Mouse (Mus musculus): Measurements from ENCODE around the gene Itih3. TPM values are rescaled to one million over a fixed set of nuclear protein-coding genes. Genes with fewer than 3 reads are reported as not detected.

The Itih3 gene
- polyA plus RNA-seq, 1 experiment = 0.19 TPM

- TF ChIP-seq POLR2A (IDR thresholded peaks at IDR 0.05; ENCODE audit: control insufficient read depth, extremely low read depth, insufficient read depth, low read length, poor library complexity) (no peak), CTCF (IDR thresholded peaks at IDR 0.05; ENCODE audit: borderline replicate concordance, control insufficient read depth, extremely low read depth, insufficient read depth, low read length, poor library complexity) (no peak)
- no peaks in the 10 kb centered on the region for H3K4me1 ChIP-seq (replicated peaks; ENCODE audit: control insufficient read depth, insufficient read depth, low read length)
- H3K27ac ChIP-seq (ENCODE audit: control insufficient read depth, insufficient read depth, low read length) = no peak overlapping the region
- H3K4me3 ChIP-seq (ENCODE audit: control insufficient read depth, insufficient read depth, low read length) = no peak overlapping the region
- DNase-seq = no peak
- H3K27me3 ChIP-seq (ENCODE audit: control insufficient read depth, insufficient read depth, low read length) = no peaks in the 10 kb centered on the region
- no peaks in the 10 kb centered on the region for H3K36me3 ChIP-seq (ENCODE audit: control insufficient read depth, insufficient read depth, low read length)
- 98% methylated on average over 2 of the region's 2 CpGs for WGBS
Observed at GRCm38 (mm10) chr14:30944745-30945144, 21.2 kb upstream of the Itih3 start.

- H3K4me1 ChIP-seq (replicated peaks; ENCODE audit: control insufficient read depth, insufficient read depth, low read length) = no peaks in the 10 kb centered on the region
- no peaks in the 10 kb centered on the region for H3K36me3 ChIP-seq (ENCODE audit: control insufficient read depth, insufficient read depth, low read length)
- H3K27me3 ChIP-seq (ENCODE audit: control insufficient read depth, insufficient read depth, low read length) = no peaks in the 10 kb centered on the region
- H3K27ac ChIP-seq (ENCODE audit: control insufficient read depth, insufficient read depth, low read length) = no peak overlapping the region
- WGBS = 79% methylated on average over 11 of the region's 11 CpGs
- TF ChIP-seq CTCF (IDR thresholded peaks at IDR 0.05; ENCODE audit: borderline replicate concordance, control insufficient read depth, extremely low read depth, insufficient read depth, low read length, poor library complexity) = no peak
- no peak for TF ChIP-seq POLR2A (IDR thresholded peaks at IDR 0.05; ENCODE audit: control insufficient read depth, extremely low read depth, insufficient read depth, low read length, poor library complexity)
- no peak overlapping the region for H3K4me3 ChIP-seq (ENCODE audit: control insufficient read depth, insufficient read depth, low read length)
- DNase-seq = peak; percentile 53
Observed at GRCm38 (mm10) chr14:30943860-30944674, 20.5 kb upstream of the Itih3 start.

- no peak for TF ChIP-seq POLR2A (IDR thresholded peaks at IDR 0.05; ENCODE audit: control insufficient read depth, extremely low read depth, insufficient read depth, low read length, poor library complexity)
- no peak for TF ChIP-seq CTCF (IDR thresholded peaks at IDR 0.05; ENCODE audit: borderline replicate concordance, control insufficient read depth, extremely low read depth, insufficient read depth, low read length, poor library complexity)
- Histone ChIP-seq H3K4me3 (ENCODE audit: control insufficient read depth, insufficient read depth, low read length) (no peak within 1 kb of the TSS), H3K27ac (ENCODE audit: control insufficient read depth, insufficient read depth, low read length) (no peak within 1 kb of the TSS), H3K36me3 (ENCODE audit: control insufficient read depth, insufficient read depth, low read length) (no peaks in the 10 kb centered on the region), H3K27me3 (ENCODE audit: control insufficient read depth, insufficient read depth, low read length) (no peaks in the 10 kb centered on the region), H3K4me1 (replicated peaks; ENCODE audit: control insufficient read depth, insufficient read depth, low read length) (no peaks in the 10 kb centered on the region)
- no peak for DNase-seq
- 96% methylated on average over 7 of the region's 7 CpGs for whole genome bisulfite sequencing
Observed at GRCm38 (mm10) chr14:30943038-30943437, 19.5 kb upstream of the Itih3 start, which contains the start of gene Itih1. Gene Itih1, minus strand, starts transcription at chr14:30943289.

- no peaks in the 10 kb centered on the region for H3K36me3 ChIP-seq (ENCODE audit: control insufficient read depth, insufficient read depth, low read length)
- H3K27ac ChIP-seq (ENCODE audit: control insufficient read depth, insufficient read depth, low read length) = no peak overlapping the region
- H3K4me1 ChIP-seq (replicated peaks; ENCODE audit: control insufficient read depth, insufficient read depth, low read length) = no peaks in the 10 kb centered on the region
- no peak for TF ChIP-seq POLR2A (IDR thresholded peaks at IDR 0.05; ENCODE audit: control insufficient read depth, extremely low read depth, insufficient read depth, low read length, poor library complexity)
- no peak for TF ChIP-seq CTCF (IDR thresholded peaks at IDR 0.05; ENCODE audit: borderline replicate concordance, control insufficient read depth, extremely low read depth, insufficient read depth, low read length, poor library complexity)
- DNase-seq = no peak
- H3K27me3 ChIP-seq (ENCODE audit: control insufficient read depth, insufficient read depth, low read length) = no peaks in the 10 kb centered on the region
- 94% methylated on average over 4 of the region's 4 CpGs for WGBS
- H3K4me3 ChIP-seq (ENCODE audit: control insufficient read depth, insufficient read depth, low read length) = no peak overlapping the region
Observed at GRCm38 (mm10) chr14:30942254-30942653, 18.7 kb upstream of the Itih3 start.

GRCm38 (mm10) chr14:30933351-30933750, 9.8 kb upstream of the Itih3 start:
- no peak overlapping the region for H3K27ac ChIP-seq (ENCODE audit: control insufficient read depth, insufficient read depth, low read length)
- H3K36me3 ChIP-seq (ENCODE audit: control insufficient read depth, insufficient read depth, low read length) = no peaks in the 10 kb centered on the region
- TF ChIP-seq POLR2A (IDR thresholded peaks at IDR 0.05; ENCODE audit: control insufficient read depth, extremely low read depth, insufficient read depth, low read length, poor library complexity) (no peak), CTCF (IDR thresholded peaks at IDR 0.05; ENCODE audit: borderline replicate concordance, control insufficient read depth, extremely low read depth, insufficient read depth, low read length, poor library complexity) (no peak)
- no peaks in the 10 kb centered on the region for H3K4me1 ChIP-seq (replicated peaks; ENCODE audit: control insufficient read depth, insufficient read depth, low read length)
- no peaks in the 10 kb centered on the region for H3K27me3 ChIP-seq (ENCODE audit: control insufficient read depth, insufficient read depth, low read length)
- no peak for DNase-seq
- no peak overlapping the region for H3K4me3 ChIP-seq (ENCODE audit: control insufficient read depth, insufficient read depth, low read length)
- WGBS = 94% methylated on average over 9 of the region's 9 CpGs

GRCm38 (mm10) chr14:30930386-30930785, 6.8 kb upstream of the Itih3 start:
- Histone ChIP-seq H3K36me3 (ENCODE audit: control insufficient read depth, insufficient read depth, low read length) (no peaks in the 10 kb centered on the region), H3K4me1 (replicated peaks; ENCODE audit: control insufficient read depth, insufficient read depth, low read length) (no peaks in the 10 kb centered on the region), H3K27me3 (ENCODE audit: control insufficient read depth, insufficient read depth, low read length) (no peaks in the 10 kb centered on the region), H3K27ac (ENCODE audit: control insufficient read depth, insufficient read depth, low read length) (no peak overlapping the region), H3K4me3 (ENCODE audit: control insufficient read depth, insufficient read depth, low read length) (no peak overlapping the region)
- no peak for DNase-seq
- 95% methylated on average over 4 of the region's 4 CpGs for WGBS
- TF ChIP-seq POLR2A (IDR thresholded peaks at IDR 0.05; ENCODE audit: control insufficient read depth, extremely low read depth, insufficient read depth, low read length, poor library complexity) (no peak), CTCF (IDR thresholded peaks at IDR 0.05; ENCODE audit: borderline replicate concordance, control insufficient read depth, extremely low read depth, insufficient read depth, low read length, poor library complexity) (no peak)
